Mouse (Mus musculus) embryonic fibroblast, embryonic 13.5 days (primary cell): ENCODE measurements around the gene Apod. TPM values are rescaled to one million over a fixed set of nuclear protein-coding genes. Genes with fewer than 3 reads are reported as not detected.

Source experiments
- H3K27ac ChIP-seq: 2 replicates; pipeline ENCODE4 v1.5.1; 2012; ENCODE audit warnings: low read length, control low read depth, inconsistent platforms; ENCODE audit not compliant: insufficient read depth
- H3K4me1 ChIP-seq: 2 replicates; pipeline ENCODE4 v1.6.1; 2011; ENCODE audit warnings: low read length; ENCODE audit not compliant: control insufficient read depth, insufficient read depth
- H3K4me3 ChIP-seq: 2 replicates; pipeline ENCODE4 v1.5.1; 2011; ENCODE audit warnings: mild to moderate bottlenecking, control low read depth, low read length; ENCODE audit not compliant: insufficient read depth
- CTCF ChIP-seq: IDR thresholded peaks from 2 replicates; pipeline ENCODE4 v1.5.1; 2011; ENCODE audit warnings: mild to moderate bottlenecking, control low read depth, low read length, moderate library complexity, borderline replicate concordance; ENCODE audit not compliant: insufficient read depth
- POLR2A ChIP-seq: IDR thresholded peaks from 2 replicates; pipeline ENCODE4 v1.6.1; 2011; ENCODE audit warnings: low read depth, mild to moderate bottlenecking, control low read depth, low read length, moderate library complexity
- polyA plus RNA-seq: library from polyadenylated mRNA; stranded (reverse); fragments of >200 nt; gene quantifications from 2 replicates; pipeline ENCODE4 v1.2.4, GENCODE M21; 2011; ENCODE audit warnings: low read depth; ENCODE audit not compliant: missing spikeins, insufficient read length

Gene Apod
- polyA plus RNA-seq, 1 experiment: 34.4 TPM

GRCm38 (mm10) chr16:31274084-31274483 is 40.5 kb downstream of the Apod start:
- TF ChIP-seq CTCF: no peak
- no peak for TF ChIP-seq POLR2A
- H3K27ac ChIP-seq: peak overlapping the region; percentile 72; the same call in 1 of the 2 replicates
- peak overlapping the region; percentile 99 for H3K4me3 ChIP-seq
- peaks cover 10% of the 10 kb centered on the region; the same call in 1 of the 2 replicates for H3K4me1 ChIP-seq

- TF ChIP-seq CTCF (no peak), POLR2A (no peak)
- H3K4me3 ChIP-seq: no peak overlapping the region
- H3K27ac ChIP-seq: no peak overlapping the region
- H3K4me1 ChIP-seq: no peaks in the 10 kb centered on the region
Observed at GRCm38 (mm10) chr16:31266692-31267091, 47.9 kb downstream of the Apod start.

DNA sequence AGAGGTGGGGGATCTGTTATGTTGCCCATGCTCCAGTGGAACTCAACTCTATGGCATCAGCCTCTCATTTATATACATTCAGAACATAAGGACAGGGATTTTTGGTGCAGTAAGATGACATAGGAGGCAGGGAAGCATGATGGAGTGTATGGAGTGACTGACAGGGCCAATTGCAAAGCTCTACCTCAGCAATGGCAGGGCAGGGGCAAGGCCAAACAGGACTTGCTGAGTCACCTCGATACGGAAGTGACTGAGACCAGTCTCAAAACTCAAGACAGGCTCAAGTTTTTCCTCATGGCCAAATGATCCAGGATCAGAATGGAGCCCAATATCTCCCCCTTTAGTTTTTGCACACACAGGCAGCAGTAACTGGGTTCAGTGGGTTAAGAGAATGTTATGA is 58.5 kb downstream of the Apod start:
- TF ChIP-seq CTCF (no peak), POLR2A (no peak)
- no peak overlapping the region for H3K27ac ChIP-seq

GRCm38 (mm10) chr16:31255685-31256084 is 58.9 kb downstream of the Apod start:
- no peak overlapping the region for H3K4me3 ChIP-seq
- no peaks in the 10 kb centered on the region for H3K4me1 ChIP-seq
- no peak overlapping the region for H3K27ac ChIP-seq
- TF ChIP-seq POLR2A: no peak
- no peak for TF ChIP-seq CTCF

More for the DNA sequence above, 58.5 kb downstream of the Apod start:
- Histone ChIP-seq H3K4me3 (no peak overlapping the region), H3K4me1 (no peaks in the 10 kb centered on the region)

- Histone ChIP-seq H3K4me3 (no peak overlapping the region), H3K27ac (no peak overlapping the region), H3K4me1 (no peaks in the 10 kb centered on the region)
- TF ChIP-seq CTCF (no peak), POLR2A (no peak)
Observed at GRCm38 (mm10) chr16:31249401-31249800, 65.2 kb downstream of the Apod start.

DNA sequence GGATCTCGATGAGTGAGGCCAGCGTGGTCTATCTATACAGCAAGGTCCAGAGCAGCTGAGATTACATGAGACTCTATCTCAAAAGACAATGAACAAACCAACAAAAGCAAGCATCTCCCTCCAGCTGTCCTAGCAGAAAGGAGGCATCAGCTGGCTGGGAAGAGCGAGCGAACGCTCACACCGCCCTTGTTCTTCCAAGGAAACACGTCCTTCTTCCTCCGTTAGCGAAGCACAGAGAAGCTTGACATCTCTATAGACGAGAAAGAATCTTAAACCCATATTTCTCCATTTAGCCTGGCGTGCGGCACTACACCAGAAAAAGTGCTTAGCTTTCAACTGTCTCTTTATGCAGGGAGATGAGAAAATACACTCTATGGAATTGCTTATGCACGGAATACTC is 65.9 kb downstream of the Apod start:
- H3K4me3 ChIP-seq: no peak overlapping the region
- no peaks in the 10 kb centered on the region for H3K4me1 ChIP-seq
- TF ChIP-seq CTCF (no peak), POLR2A (no peak)
- no peak overlapping the region for H3K27ac ChIP-seq

DNA sequence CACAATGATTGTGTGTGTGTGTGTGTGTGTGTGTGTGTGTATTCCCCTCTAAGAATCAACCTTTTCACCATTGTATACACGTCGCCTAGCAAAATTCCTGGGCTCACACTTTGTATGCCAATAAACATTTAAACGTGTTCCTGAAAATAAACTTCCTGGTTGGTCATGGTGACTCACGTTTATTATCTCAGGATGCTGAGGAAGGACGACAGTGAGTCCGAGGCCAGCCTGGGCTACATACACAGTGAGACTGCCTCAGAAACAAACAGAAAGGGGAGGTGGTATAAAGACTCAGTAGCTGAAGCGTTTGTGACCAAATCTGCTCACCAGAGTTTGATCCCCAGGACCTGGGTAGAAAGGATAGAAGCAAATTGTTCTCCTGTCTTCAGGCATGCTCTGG is 67.2 kb downstream of the Apod start:
- Histone ChIP-seq H3K27ac (no peak overlapping the region), H3K4me1 (no peaks in the 10 kb centered on the region), H3K4me3 (no peak overlapping the region)
- TF ChIP-seq CTCF (no peak), POLR2A (no peak)

Other genes with a start within 250 kb of the Apod start
- gene Xxylt1, start 233.4 kb downstream of the Apod start, polyA plus RNA-seq: 36.3 and 36.6 TPM in 2 replicates
- gene Acap2, start 113.6 kb downstream of the Apod start, polyA plus RNA-seq: 54.8 and 59.7 TPM in 2 replicates
- gene Ppp1r2, start 39.5 kb downstream of the Apod start, polyA plus RNA-seq: 51.5 and 57.0 TPM in 2 replicates
- 4.7 and 6.7 TPM in 2 replicates for gene Bdh1, start 107.5 kb upstream of the Apod start, polyA plus RNA-seq